Mouse (Mus musculus) layer of hippocampus, adult 18-20 months (tissue): ENCODE measurements around the gene Samhd1. TPM values are rescaled to one million over a fixed set of nuclear protein-coding genes. Genes with fewer than 3 reads are reported as not detected.

Source experiments
- DNase-seq, 2 experiments: peaks; one replicate each; pipeline ENCODE4 v3.0.0; 2022; ENCODE audit warnings: low spot score in 2 of 2
- total RNA-seq, 2 experiments: library from RNA; stranded (reverse); gene quantifications; 2 replicates each; pipeline ENCODE4 v1.2.3; 2021

The Samhd1 gene
- total RNA-seq, 2 experiments from 2014 or later, result 11.9 to 12.1 TPM

DNA sequence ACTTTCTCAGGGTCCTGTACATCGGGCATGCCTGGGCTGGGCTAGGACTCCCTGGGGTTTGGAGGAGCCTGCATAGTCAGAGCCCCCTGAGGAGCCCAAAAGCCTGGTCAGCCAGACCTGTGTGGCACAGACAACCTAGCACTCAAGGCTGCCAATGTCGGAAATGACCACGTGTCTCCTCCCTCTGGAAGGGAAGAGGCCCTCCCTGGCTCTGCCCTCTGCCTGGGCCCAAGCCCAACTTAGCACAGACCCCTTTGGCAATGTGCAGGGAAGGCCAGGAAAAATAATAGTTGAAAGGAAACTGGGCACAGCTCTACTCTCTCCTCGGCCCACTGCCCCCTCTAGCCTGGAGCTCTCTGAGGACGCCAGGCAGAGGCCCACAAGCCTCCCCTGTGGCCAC, 80.2 kb downstream of the Samhd1 start:
- DNase-seq, result peak in 1 of 2 experiments; percentile 58

DNA sequence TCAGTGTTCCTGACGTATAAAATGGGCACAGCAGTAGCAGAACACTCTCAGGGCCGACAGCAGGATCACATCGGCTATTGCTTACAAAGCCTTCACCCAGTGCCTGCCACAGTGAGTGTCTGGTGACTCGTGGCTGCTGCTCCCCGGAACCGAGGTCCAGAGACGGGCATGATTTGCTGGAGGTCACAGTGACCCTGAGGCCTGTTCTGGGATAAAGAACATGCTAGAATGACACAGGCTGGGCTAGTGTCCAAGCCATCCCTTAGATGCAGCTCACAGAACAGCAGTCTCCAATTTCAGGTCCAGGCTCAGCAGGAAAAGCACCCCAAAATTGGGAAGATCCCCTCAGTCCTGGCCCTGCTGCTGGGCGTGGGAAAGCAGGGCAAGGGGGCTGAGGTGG, 80.8 kb downstream of the Samhd1 start:
- DNase-seq, result no peak

DNA sequence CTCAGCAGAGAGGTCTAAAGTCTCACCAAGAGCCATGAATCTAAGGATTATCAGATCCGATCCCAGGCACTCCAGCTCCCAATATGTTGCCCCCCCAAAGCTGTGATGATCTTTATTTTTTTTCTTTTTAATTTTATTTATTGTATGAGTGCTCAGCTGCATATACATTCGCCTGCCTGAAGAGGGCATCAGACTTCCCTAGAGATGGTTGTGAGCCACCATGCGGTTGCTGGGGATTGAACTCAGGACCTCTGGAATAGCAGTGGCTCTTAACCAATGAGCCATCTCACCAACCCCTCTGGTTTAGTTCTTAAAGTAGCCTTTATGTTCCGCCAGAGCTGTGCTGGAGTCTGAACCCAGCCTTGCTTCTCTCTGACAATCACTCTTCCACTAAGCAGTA, 81.3 kb downstream of the Samhd1 start:
- no peak for DNase-seq

DNA sequence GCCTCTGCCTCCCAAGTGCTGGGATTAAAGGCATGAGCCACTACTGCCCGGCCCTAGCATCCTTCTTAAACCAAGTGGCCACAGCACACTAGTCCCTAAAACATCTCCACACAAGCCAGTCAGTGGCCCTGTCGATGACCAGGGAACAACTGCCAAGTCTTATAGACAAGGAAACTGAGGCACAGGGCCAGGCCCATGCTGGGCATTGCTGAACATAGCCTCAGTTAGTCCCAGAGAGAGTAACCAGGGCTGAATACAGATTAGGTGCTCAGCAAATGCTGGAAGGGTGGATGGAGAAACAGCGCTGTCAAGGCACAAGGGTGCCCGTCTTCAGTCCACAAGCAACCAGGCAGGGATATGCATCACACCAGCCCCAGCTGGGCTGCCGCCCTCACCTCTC, 81.9 kb downstream of the Samhd1 start:
- no peak for DNase-seq

DNA sequence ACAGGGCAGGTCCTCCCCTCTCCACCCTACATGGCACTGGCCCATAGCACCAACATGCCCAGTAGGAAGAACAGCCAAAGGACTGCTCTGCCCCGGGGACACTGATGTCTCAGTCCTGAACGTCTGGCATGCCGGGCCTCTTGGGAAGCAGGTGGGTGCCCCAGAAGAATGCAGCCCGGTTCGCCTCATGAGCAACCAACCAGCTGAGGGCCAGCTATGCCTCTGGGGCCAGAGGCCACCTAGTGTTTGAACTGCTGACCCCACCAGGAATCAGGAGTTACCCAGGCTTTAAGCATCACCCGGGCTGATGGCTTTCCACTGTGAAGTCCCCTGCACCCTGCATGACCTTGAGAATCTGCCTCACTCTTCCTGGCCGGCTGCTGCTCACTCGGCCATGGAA, 82.6 kb downstream of the Samhd1 start:
- DNase-seq, result no peak

DNA sequence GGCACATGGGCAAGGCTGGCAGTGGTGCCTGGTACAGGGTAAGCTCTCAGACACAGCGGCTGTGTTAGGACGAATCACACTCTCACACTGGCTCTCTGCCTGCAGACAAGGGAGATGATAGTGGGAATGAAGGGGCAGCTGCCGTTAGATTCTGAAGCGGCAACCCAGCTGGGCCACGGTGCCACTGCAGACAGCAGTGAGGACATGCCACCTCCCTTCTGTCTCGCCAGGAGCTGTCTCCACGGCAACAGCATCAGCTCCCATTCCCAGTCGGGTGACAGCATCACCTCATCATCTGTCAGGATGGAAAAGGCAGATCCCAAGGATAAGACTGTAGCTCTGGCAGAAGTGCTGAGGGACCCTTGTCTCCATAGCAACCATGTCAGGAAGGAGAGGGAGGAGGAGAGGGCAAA, 85.2 kb downstream of the Samhd1 start:
- DNase-seq, result peak in 1 of 2 experiments; percentile 73

DNA sequence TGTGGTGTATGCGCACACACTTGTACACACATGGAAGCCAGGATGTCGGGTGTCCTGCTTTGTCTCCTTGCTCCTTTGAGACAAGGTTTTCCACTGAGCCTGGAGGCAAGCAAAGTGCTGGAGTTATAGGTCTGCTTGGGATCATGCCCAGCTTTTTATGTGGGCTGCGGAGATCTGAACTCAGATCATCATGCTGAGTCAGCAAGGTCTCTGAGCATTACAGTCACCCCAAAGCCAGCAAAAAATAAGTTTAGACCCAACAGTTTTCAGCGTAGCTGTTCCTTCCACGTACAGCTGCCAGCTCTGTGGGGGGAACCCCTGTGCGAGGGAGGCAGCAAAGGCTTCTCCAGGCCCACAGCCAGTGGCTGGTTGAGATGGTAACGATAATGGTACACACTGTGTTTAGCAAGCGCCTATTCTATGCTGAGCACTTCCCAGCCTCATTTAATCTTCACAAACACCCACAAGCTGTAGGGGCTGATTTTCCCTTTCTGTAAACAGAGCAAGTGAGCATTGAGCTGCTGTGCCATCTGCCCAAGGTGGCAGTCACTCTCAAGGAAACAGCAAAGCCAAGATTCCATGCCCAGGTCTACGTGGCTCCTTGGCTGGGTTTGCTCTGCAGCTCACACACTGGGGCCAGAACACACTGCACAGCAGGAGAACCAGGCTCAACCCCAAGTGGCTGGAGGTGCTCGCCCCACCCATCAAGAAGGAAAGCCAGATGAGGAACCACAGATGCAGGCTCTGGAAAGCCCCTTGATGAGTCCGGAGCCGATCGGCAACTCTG, 86.5 kb downstream of the Samhd1 start:
- DNase-seq, result peak; percentile 82 to 88

Other genes starting within 250 kb of the Samhd1 start
- gene Sla2, start 248.1 kb downstream of the Samhd1 start, total RNA-seq, result under 1 TPM; 0.30 to 0.42 TPM
- 100 to 1,000 TPM; 416 to 432 TPM for gene Ndrg3, start 143.2 kb downstream of the Samhd1 start, total RNA-seq
- 1 to 10 TPM; 2.7 to 4.3 TPM for gene Dsn1, start 128.1 kb downstream of the Samhd1 start, total RNA-seq
- gene Soga1, start 56.0 kb downstream of the Samhd1 start, total RNA-seq, result 10 to 100 TPM; 32.4 to 34.1 TPM
- gene Tldc2, start 48.2 kb downstream of the Samhd1 start, total RNA-seq, result not detected
- 1 to 10 TPM; 1.1 to 1.9 TPM for gene Rbl1, start 69.3 kb upstream of the Samhd1 start, total RNA-seq
- gene Rpn2, start 143.8 kb upstream of the Samhd1 start, total RNA-seq, result 100 to 1,000 TPM; 137 to 145 TPM
- 1 to 10 TPM; 1.1 to 1.4 TPM for gene Mroh8, start 144.3 kb upstream of the Samhd1 start, total RNA-seq
- gene Ghrh, start 212.2 kb upstream of the Samhd1 start, total RNA-seq, result not detected
- gene Manbal, start 232.3 kb upstream of the Samhd1 start, total RNA-seq, result 10 to 100 TPM; 55.5 to 57.0 TPM